Mouse (Mus musculus): ENCODE data around the gene Olfr796. TPM values are rescaled to one million over a fixed set of nuclear protein-coding genes. Genes with fewer than 3 reads are reported as not detected.

Olfr796 gene
- polyA plus RNA-seq (2015; fragmentation: Nextera tagmentation; extraction: Ambion mirVana) = not detected in 2 replicates

DNA sequence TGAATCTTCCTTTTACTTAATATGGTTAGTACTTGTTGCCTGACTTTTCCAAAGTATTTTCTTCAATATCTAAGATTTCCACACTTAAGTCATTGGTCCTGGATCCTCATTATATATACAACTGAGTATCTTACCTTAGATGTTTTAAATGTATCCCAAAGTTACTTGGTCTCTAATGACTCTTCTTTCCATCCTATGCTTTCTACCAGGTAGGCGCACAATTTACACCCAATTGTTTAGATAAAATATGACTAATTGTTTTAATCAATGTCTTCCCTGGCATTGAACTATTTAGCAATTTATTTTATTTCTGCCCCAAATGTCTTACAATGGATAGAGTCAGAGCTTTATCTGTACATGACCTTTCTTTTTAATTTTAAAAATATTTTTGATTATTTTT lies at the start of gene Olfr796:
Gene Olfr796 (minus strand): TSS at position 101 of the 400 bp plus-strand sequence.
- no peaks in the 10 kb centered on the region for H3K27me3 ChIP-seq (ENCODE audit: insufficient read depth, low read length)
- H3K9ac ChIP-seq (replicated peaks; ENCODE audit: low read length) = no peak within 1 kb of the TSS
- H3K36me3 ChIP-seq (ENCODE audit: insufficient read depth, low read length) = no peaks in the 10 kb centered on the region
- no peaks in the 10 kb centered on the region for H3K4me1 ChIP-seq (ENCODE audit: insufficient read depth, low read length)
- no peak within 1 kb of the TSS for H3K4me2 ChIP-seq (replicated peaks; ENCODE audit: low read depth, low read length)
- H3K9me3 ChIP-seq (ENCODE audit: low read length) = no peaks in the 10 kb centered on the region
- no peak within 1 kb of the TSS for H3K27ac ChIP-seq (ENCODE audit: low read length)
- no peak for ATAC-seq (ENCODE audit: low FRiP score, low TSS enrichment)
- WGBS = 88% methylated on average over 1 of the region's 1 CpGs
- no peak within 1 kb of the TSS for H3K4me3 ChIP-seq (ENCODE audit: low read length)

DNA sequence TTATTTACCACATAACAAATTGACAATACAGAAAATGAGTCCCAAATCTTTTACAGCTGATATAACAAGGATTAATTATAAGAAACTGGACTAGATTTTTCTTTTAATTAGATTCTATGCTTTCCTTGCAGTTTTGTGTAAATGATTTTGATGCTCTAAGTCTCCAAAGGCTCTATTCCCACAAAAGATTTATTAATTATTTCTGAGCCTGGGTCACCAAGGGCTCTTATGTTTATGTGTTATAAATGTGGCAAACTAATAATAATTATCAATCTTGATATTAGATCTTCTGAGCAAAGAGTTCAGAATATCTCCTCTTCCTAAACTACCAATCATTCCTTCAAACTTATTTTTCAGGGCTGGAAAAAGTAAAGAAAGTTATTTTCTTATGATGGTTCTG lies 45.0 kb upstream of the Olfr796 start, which contains the start of gene Olfr800:
Gene Olfr800 (plus strand): TSS at position 301 of the 400 bp plus-strand sequence.
- no peaks in the 10 kb centered on the region for H3K9me3 ChIP-seq (ENCODE audit: low read length)
- no peak within 1 kb of the TSS for H3K4me2 ChIP-seq (replicated peaks; ENCODE audit: low read depth, low read length)
- no peak within 1 kb of the TSS for H3K27ac ChIP-seq (ENCODE audit: low read length)
- H3K4me3 ChIP-seq (ENCODE audit: low read length) = no peak within 1 kb of the TSS
- H3K4me1 ChIP-seq (ENCODE audit: insufficient read depth, low read length) = no peaks in the 10 kb centered on the region
- no peaks in the 10 kb centered on the region for H3K27me3 ChIP-seq (ENCODE audit: insufficient read depth, low read length)
- H3K9ac ChIP-seq (replicated peaks; ENCODE audit: low read length) = no peak within 1 kb of the TSS
- H3K36me3 ChIP-seq (ENCODE audit: insufficient read depth, low read length) = no peaks in the 10 kb centered on the region
- ATAC-seq (ENCODE audit: low FRiP score, low TSS enrichment) = no peak

GRCm38 (mm10) chr10:129651763-129652162 lies 39.4 kb upstream of the Olfr796 start:
- no peaks in the 10 kb centered on the region for H3K9me3 ChIP-seq (ENCODE audit: low read length)
- no peak overlapping the region for H3K4me3 ChIP-seq (ENCODE audit: low read length)
- no peak overlapping the region for H3K9ac ChIP-seq (replicated peaks; ENCODE audit: low read length)
- H3K27me3 ChIP-seq (ENCODE audit: insufficient read depth, low read length) = no peaks in the 10 kb centered on the region
- ATAC-seq (ENCODE audit: low FRiP score, low TSS enrichment) = no peak
- H3K4me1 ChIP-seq (ENCODE audit: insufficient read depth, low read length) = no peaks in the 10 kb centered on the region
- H3K27ac ChIP-seq (ENCODE audit: low read length) = no peak overlapping the region
- no peaks in the 10 kb centered on the region for H3K36me3 ChIP-seq (ENCODE audit: insufficient read depth, low read length)
- WGBS = 87% methylated on average over 1 of the region's 1 CpGs
- H3K4me2 ChIP-seq (replicated peaks; ENCODE audit: low read depth, low read length) = no peak overlapping the region

DNA sequence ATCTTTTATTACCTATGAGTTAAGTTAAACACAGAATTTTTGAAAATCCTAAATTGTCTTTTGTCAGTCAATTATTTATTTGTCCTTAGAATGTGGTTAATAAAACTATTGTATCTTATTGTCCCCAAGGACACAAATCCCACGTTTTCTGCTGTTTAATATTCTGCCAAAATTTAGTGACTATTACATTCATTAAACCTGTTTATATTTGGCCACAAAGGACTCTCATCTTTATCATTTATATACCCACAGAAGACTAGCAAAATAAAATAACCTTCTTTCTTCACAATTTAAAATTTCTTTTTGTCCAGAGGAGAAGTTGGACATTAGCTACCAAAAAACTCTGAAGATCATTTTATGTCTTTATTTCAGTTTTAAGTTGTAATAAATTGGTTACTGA lies 24.8 kb upstream of the Olfr796 start, which contains the start of gene Olfr799:
Gene Olfr799 (plus strand): TSS at position 301 of the 400 bp plus-strand sequence.
- 23% methylated on average over 1 of the region's 1 CpGs for whole genome bisulfite sequencing
- no peak for ATAC-seq (ENCODE audit: low FRiP score, low TSS enrichment)

DNA sequence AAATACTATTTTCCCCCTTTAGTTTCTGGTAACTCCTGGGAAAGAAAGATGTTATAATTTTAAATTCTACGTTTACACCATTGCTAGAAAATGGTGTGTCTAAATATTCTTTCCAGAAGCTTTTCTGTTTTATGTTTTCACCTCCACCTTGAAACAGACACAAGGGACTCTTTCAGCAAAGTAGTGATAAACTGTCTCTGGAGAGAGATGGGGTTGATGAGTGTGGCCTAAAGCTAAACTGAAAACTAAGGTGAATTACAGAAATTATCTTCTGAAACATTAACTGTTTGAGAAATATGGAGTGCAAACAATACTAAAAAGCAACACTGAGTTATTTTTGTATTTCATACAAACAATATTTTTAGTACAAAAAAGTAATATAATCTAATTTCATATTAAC lies 15.5 kb upstream of the Olfr796 start, which contains the start of gene Olfr798:
Gene Olfr798 (minus strand): TSS at position 101 of the 400 bp plus-strand sequence.
- 88% methylated on average over 1 of the region's 1 CpGs for WGBS
- no peak for ATAC-seq (ENCODE audit: low FRiP score, low TSS enrichment)
- H3K27ac ChIP-seq (ENCODE audit: low read length) = no peak within 1 kb of the TSS
- no peaks in the 10 kb centered on the region for H3K4me1 ChIP-seq (ENCODE audit: insufficient read depth, low read length)
- no peaks in the 10 kb centered on the region for H3K9me3 ChIP-seq (ENCODE audit: low read length)
- H3K4me3 ChIP-seq (ENCODE audit: low read length) = no peak within 1 kb of the TSS
- H3K4me2 ChIP-seq (replicated peaks; ENCODE audit: low read depth, low read length) = no peak within 1 kb of the TSS
- no peaks in the 10 kb centered on the region for H3K36me3 ChIP-seq (ENCODE audit: insufficient read depth, low read length)
- H3K27me3 ChIP-seq (ENCODE audit: insufficient read depth, low read length) = no peaks in the 10 kb centered on the region
- H3K9ac ChIP-seq (replicated peaks; ENCODE audit: low read length) = no peak within 1 kb of the TSS

More for the DNA sequence above, 24.8 kb upstream of the Olfr796 start, which contains the start of gene Olfr799:
- Histone ChIP-seq H3K4me1 (ENCODE audit: insufficient read depth, low read length) (no peaks in the 10 kb centered on the region), H3K9ac (replicated peaks; ENCODE audit: low read length) (no peak within 1 kb of the TSS), H3K9me3 (ENCODE audit: low read length) (no peaks in the 10 kb centered on the region), H3K27ac (ENCODE audit: low read length) (no peak within 1 kb of the TSS), H3K36me3 (ENCODE audit: insufficient read depth, low read length) (no peaks in the 10 kb centered on the region), H3K4me2 (replicated peaks; ENCODE audit: low read depth, low read length) (no peak within 1 kb of the TSS), H3K27me3 (ENCODE audit: insufficient read depth, low read length) (no peaks in the 10 kb centered on the region), H3K4me3 (ENCODE audit: low read length) (no peak within 1 kb of the TSS)

DNA sequence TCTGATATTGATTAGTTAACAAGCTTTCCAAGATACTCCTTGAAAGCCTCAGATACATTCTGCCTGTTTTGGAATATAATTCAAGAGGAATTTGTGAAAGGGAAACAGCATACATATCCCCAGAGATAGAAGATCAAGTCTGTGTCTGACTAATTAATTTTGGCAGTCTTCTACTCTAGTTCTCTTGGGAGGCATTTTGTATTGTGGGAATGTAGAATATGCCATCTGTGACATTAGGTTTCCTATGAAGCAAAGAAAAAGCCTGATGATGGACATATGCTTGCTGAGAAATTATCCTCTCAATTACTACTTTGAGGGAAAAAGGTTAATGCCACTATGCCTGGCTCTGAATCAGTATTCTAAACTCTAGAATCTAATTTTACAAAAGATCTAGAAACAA lies 10.9 kb upstream of the Olfr796 start:
- no peak overlapping the region for H3K4me3 ChIP-seq (ENCODE audit: low read length)
- ATAC-seq (ENCODE audit: low FRiP score, low TSS enrichment) = no peak

GRCm38 (mm10) chr10:129621724-129622123 lies 9.4 kb upstream of the Olfr796 start:
- H3K4me3 ChIP-seq (ENCODE audit: low read length) = no peak overlapping the region
- no peak overlapping the region for H3K27ac ChIP-seq (ENCODE audit: low read length)
- 14% methylated on average over 1 of the region's 1 CpGs for WGBS
- H3K9me3 ChIP-seq (ENCODE audit: low read length) = no peaks in the 10 kb centered on the region
- H3K9ac ChIP-seq (replicated peaks; ENCODE audit: low read length) = no peak overlapping the region
- ATAC-seq (ENCODE audit: low FRiP score, low TSS enrichment) = no peak
- no peaks in the 10 kb centered on the region for H3K27me3 ChIP-seq (ENCODE audit: insufficient read depth, low read length)
- H3K4me2 ChIP-seq (replicated peaks; ENCODE audit: low read depth, low read length) = no peak overlapping the region
- H3K36me3 ChIP-seq (ENCODE audit: insufficient read depth, low read length) = no peaks in the 10 kb centered on the region
- no peaks in the 10 kb centered on the region for H3K4me1 ChIP-seq (ENCODE audit: insufficient read depth, low read length)

More for the DNA sequence above, 10.9 kb upstream of the Olfr796 start:
- Histone ChIP-seq H3K9ac (replicated peaks; ENCODE audit: low read length) (no peak overlapping the region), H3K27ac (ENCODE audit: low read length) (no peak overlapping the region), H3K4me2 (replicated peaks; ENCODE audit: low read depth, low read length) (no peak overlapping the region), H3K27me3 (ENCODE audit: insufficient read depth, low read length) (no peaks in the 10 kb centered on the region), H3K36me3 (ENCODE audit: insufficient read depth, low read length) (no peaks in the 10 kb centered on the region), H3K4me1 (ENCODE audit: insufficient read depth, low read length) (no peaks in the 10 kb centered on the region), H3K9me3 (ENCODE audit: low read length) (no peaks in the 10 kb centered on the region)

DNA sequence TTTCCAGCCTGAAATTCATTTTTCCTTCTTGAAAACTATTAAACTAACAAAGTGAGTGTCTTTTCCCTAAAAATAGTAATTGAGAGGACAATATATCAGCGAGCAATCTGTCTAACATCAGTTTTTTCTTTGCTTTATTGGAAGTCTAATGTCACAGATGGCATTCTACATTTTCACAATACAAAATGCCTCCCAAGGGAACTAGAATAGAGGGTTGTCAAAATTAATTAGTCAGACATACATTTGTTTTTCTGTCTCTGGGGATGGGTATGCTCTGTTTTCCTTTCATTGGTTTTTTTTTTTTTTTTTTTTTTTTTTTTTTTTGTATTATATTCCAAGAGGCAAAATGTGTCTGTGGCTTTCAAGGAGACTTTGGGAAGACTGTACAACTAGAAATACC lies 35.3 kb downstream of the Olfr796 start:
- Histone ChIP-seq H3K36me3 (ENCODE audit: insufficient read depth, low read length) (no peaks in the 10 kb centered on the region), H3K9me3 (ENCODE audit: low read length) (no peaks in the 10 kb centered on the region; the same call in 1 of the 2 replicates), H3K4me2 (replicated peaks; ENCODE audit: low read depth, low read length) (no peak overlapping the region), H3K27me3 (ENCODE audit: insufficient read depth, low read length) (no peaks in the 10 kb centered on the region), H3K4me1 (ENCODE audit: insufficient read depth, low read length) (no peaks in the 10 kb centered on the region), H3K4me3 (ENCODE audit: low read length) (no peak overlapping the region), H3K9ac (replicated peaks; ENCODE audit: low read length) (no peak overlapping the region), H3K27ac (ENCODE audit: low read length) (no peak overlapping the region)
- WGBS = 77% methylated on average over 1 of the region's 1 CpGs
- no peak for ATAC-seq (ENCODE audit: low FRiP score, low TSS enrichment)

GRCm38 (mm10) chr10:129567355-129567754 lies 45.0 kb downstream of the Olfr796 start, which contains the start of gene Olfr794:
Olfr794 (plus strand) TSS chr10:129567655.
- Histone ChIP-seq H3K4me3 (ENCODE audit: low read length) (no peak within 1 kb of the TSS), H3K36me3 (ENCODE audit: insufficient read depth, low read length) (no peaks in the 10 kb centered on the region), H3K9ac (replicated peaks; ENCODE audit: low read length) (no peak within 1 kb of the TSS), H3K27ac (ENCODE audit: low read length) (no peak within 1 kb of the TSS), H3K4me2 (replicated peaks; ENCODE audit: low read depth, low read length) (no peak within 1 kb of the TSS), H3K27me3 (ENCODE audit: insufficient read depth, low read length) (no peaks in the 10 kb centered on the region), H3K9me3 (ENCODE audit: low read length) (no peaks in the 10 kb centered on the region), H3K4me1 (ENCODE audit: insufficient read depth, low read length) (no peaks in the 10 kb centered on the region)
- 74% methylated on average over 2 of the region's 2 CpGs for WGBS
- ATAC-seq (ENCODE audit: low FRiP score, low TSS enrichment) = no peak

Measured in kidney, embryonic 16.5 days (tissue).